Mouse (Mus musculus) neural tube, embryonic 11.5 days (tissue): Measurements from ENCODE around the gene Entpd7. TPM values are rescaled to one million over a fixed set of nuclear protein-coding genes. Genes with fewer than 3 reads are reported as not detected.

Experiments
- ATAC-seq: fragments of 200-750 bp; cut with Nextera tagmentation; 2 replicates; pipeline ENCODE4 v1.8.0; 2017; ENCODE audit warnings: moderate number of reproducible peaks, mild to moderate bottlenecking, moderate TSS enrichment, moderate library complexity; ENCODE audit not compliant: insufficient read depth, low FRiP score, low TSS enrichment
- DNase-seq: peaks from one replicate; pipeline ENCODE4 v3.0.0-alpha.2; 2015; ENCODE audit warnings: low spot score
- H3K27ac ChIP-seq: fragments of 300-500 bp; sonication (generic); 2 replicates; pipeline ENCODE4 v1.5.1; 2014; ENCODE audit warnings: low read depth, mild to moderate bottlenecking, low read length
- H3K27me3 ChIP-seq: fragments of 300-500 bp; sonication (generic); 2 replicates; pipeline ENCODE4 v1.6.1; 2014; ENCODE audit warnings: mild to moderate bottlenecking, low read length, mixed read lengths; ENCODE audit not compliant: control insufficient read depth, insufficient read depth
- H3K36me3 ChIP-seq: fragments of 300-500 bp; sonication (generic); 2 replicates; pipeline ENCODE4 v1.6.1; 2014; ENCODE audit warnings: mild to moderate bottlenecking, low read length, moderate library complexity, mixed read lengths; ENCODE audit not compliant: control insufficient read depth, insufficient read depth
- H3K4me1 ChIP-seq: fragments of 300-500 bp; sonication (generic); 2 replicates; pipeline ENCODE4 v1.6.1; 2014; ENCODE audit warnings: low read length, mixed read lengths; ENCODE audit not compliant: control insufficient read depth, insufficient read depth
- H3K4me2 ChIP-seq: fragments of 300-500 bp; sonication (generic); 2 replicates; pipeline ENCODE4 v1.6.1; 2014; ENCODE audit warnings: low read depth, mild to moderate bottlenecking, moderate library complexity
- H3K4me3 ChIP-seq: fragments of 300-500 bp; sonication (generic); 2 replicates; pipeline ENCODE4 v1.5.1; 2014; ENCODE audit warnings: low read depth, low read length
- H3K9ac ChIP-seq: fragments of 300-500 bp; sonication (generic); 2 replicates; pipeline ENCODE4 v1.6.1; 2014; ENCODE audit warnings: mild to moderate bottlenecking, low read length
- H3K9me3 ChIP-seq: fragments of 300-500 bp; sonication (generic); 2 replicates; pipeline ENCODE4 v1.6.1; 2016; ENCODE audit warnings: low read length; ENCODE audit not compliant: control insufficient read depth
- WGBS: fragments of 180-500 bp; shearing (Covaris S2); extraction: QIAGEN DNeasy Blood & Tissue Kit; methylation state at CpG from one replicate; pipeline ENCODE4 v1.1.7; 2014; 5-methylcytosine and 5-hydroxymethylcytosine counted together
- polyA plus RNA-seq: library from polyadenylated mRNA; unstranded; fragments of >200 nt; fragmentation: Nextera tagmentation; extraction: Ambion mirVana; gene quantifications from 2 replicates; pipeline ENCODE4 v1.2.1, GENCODE M21; 2014

Gene Entpd7
- polyA plus RNA-seq, 1 experiment from 2014 or later: 14.3 TPM

- Histone ChIP-seq H3K4me2 (no peak overlapping the region), H3K9me3 (no peaks in the 10 kb centered on the region), H3K27me3 (no peaks in the 10 kb centered on the region), H3K4me1 (no peaks in the 10 kb centered on the region), H3K4me3 (no peak overlapping the region), H3K9ac (no peak overlapping the region), H3K27ac (no peak overlapping the region), H3K36me3 (peaks cover 4% of the 10 kb centered on the region; the same call in 1 of the 2 replicates)
- WGBS: 90% methylated on average over 17 of the region's 17 CpGs
- ATAC-seq (no peak), DNase-seq (no peak)
Measured at GRCm38 (mm10) chr19:43704787-43705497, 15.5 kb downstream of the Entpd7 start.

DNA sequence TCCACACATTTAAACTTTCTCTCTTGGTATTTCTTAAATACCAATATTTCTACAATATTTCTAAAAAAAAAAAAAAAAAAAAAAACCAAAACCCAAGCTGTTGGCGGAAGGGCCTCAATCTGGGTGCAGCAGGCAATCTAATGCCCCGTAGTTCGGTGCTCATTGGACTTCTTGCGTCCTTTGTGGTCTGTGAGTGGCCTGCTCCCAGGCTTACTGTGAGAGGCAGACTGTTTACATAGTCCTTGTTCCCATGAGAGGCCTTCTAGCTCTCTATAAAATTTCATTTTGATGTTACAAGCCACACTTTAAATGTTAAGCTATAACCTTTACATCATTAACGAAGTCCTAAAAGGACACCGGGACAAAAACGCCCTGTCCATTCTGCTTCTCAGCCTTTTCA is 18.7 kb downstream of the Entpd7 start:
- Histone ChIP-seq H3K27me3 (no peaks in the 10 kb centered on the region), H3K36me3 (peaks cover 2% of the 10 kb centered on the region; the same call in 1 of the 2 replicates), H3K4me2 (no peak overlapping the region), H3K4me3 (no peak overlapping the region), H3K27ac (no peak overlapping the region), H3K9ac (no peak overlapping the region), H3K9me3 (no peaks in the 10 kb centered on the region), H3K4me1 (no peaks in the 10 kb centered on the region)
- DNase-seq (no peak), ATAC-seq (no peak)
- 96% methylated on average over 7 of the region's 7 CpGs for WGBS

DNA sequence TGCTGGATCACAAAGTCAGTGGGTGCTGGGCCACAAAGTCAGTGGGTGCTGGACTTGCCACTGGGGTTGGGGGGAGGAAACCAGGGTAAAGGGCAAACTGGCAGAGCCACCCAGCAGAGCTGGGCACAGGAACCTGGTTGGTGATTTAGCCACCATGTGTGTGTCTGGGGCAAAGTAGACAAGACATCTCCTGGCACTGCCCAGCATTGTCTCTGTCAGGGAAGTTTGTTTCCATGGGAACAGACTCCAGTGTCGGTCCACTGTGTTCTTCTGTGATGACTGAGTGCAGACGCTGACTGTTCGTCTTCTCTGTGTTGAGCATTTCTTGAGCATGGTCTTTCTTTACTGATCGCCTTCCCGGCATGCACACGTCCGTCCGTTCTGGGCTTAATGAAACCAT is 19.8 kb downstream of the Entpd7 start:
- H3K9ac ChIP-seq: no peak overlapping the region
- DNase-seq (no peak), ATAC-seq (no peak)
- no peak overlapping the region for H3K27ac ChIP-seq
- peaks cover 2% of the 10 kb centered on the region; the same call in 1 of the 2 replicates for H3K36me3 ChIP-seq
- H3K4me2 ChIP-seq: no peak overlapping the region
- H3K27me3 ChIP-seq: no peaks in the 10 kb centered on the region
- no peaks in the 10 kb centered on the region for H3K9me3 ChIP-seq
- no peaks in the 10 kb centered on the region for H3K4me1 ChIP-seq
- WGBS: 78% methylated on average over 8 of the region's 8 CpGs
- H3K4me3 ChIP-seq: no peak overlapping the region

DNA sequence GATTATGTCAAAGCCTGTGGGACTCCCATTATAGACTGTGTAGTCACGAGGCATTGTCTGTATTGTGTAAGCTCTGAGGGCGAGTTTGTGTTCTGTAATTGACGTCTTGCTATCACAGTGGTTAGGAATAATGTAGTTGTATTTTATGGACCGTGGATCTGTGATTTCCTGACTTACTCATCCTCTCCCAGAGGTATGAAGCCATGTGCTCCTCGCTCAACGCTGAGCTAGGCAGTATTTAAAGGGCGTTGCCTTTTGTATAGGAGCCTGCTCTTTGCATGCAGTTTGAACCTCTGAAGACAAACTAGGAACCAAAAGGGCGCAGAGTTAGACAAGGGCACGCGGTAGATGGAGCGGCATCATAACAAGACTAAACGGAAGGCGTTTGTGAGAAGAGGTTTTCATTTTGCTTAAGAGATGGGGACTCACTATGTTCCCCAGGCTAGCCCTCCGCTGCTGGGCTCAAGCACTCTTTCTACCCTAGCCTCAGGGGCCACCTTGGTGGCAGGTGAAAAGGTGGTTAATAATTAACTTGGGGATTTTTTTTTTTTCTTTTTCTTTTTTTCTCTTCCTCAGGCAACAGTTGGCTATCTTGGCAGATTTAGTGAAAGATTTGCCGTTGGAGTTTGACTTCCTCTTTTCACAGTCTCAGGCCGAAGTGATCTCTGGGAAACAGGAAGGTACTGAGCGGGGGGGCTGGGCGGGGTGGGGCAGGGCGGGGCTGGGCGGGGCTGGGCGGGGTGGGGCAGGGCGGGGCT is 21.9 kb downstream of the Entpd7 start:
- Histone ChIP-seq H3K4me2 (no peak overlapping the region), H3K4me3 (no peak overlapping the region), H3K36me3 (0 out of 2 replicates have a peak, but pooled peaks cover 2% of the 10 kb centered on the region), H3K27ac (no peak overlapping the region), H3K9me3 (no peaks in the 10 kb centered on the region), H3K27me3 (no peaks in the 10 kb centered on the region), H3K4me1 (no peaks in the 10 kb centered on the region), H3K9ac (no peak overlapping the region)
- DNase-seq (no peak), ATAC-seq (no peak)
- WGBS: 55% methylated on average over 22 of the region's 22 CpGs

DNA sequence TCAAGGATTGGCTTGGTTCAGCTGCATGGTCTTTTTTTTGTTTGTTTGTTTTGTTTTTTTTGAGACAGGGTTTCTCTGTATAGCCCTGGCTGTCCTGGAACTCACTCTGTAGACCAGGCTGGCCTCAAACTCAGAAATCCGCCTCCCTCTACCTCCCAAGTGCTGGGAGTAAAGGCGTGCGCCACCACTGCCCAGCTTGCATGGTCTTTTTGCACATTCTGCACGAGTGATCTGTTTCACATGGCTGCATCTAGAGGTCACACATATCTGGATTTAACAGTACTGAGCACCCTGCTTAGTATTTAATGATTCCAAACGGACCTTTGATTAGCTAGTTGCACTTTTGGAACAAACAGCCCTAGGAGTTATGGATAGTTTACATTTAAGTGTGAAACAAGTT is 22.5 kb downstream of the Entpd7 start:
- no peak overlapping the region for H3K9ac ChIP-seq
- no peak overlapping the region for H3K4me3 ChIP-seq
- no peaks in the 10 kb centered on the region for H3K27me3 ChIP-seq
- H3K9me3 ChIP-seq: no peaks in the 10 kb centered on the region
- ATAC-seq (no peak), DNase-seq (no peak)
- H3K27ac ChIP-seq: no peak overlapping the region
- H3K36me3 ChIP-seq: 0 out of 2 replicates have a peak, but pooled peaks cover 2% of the 10 kb centered on the region
- no peak overlapping the region for H3K4me2 ChIP-seq
- H3K4me1 ChIP-seq: no peaks in the 10 kb centered on the region
- 71% methylated on average over 5 of the region's 5 CpGs for WGBS

DNA sequence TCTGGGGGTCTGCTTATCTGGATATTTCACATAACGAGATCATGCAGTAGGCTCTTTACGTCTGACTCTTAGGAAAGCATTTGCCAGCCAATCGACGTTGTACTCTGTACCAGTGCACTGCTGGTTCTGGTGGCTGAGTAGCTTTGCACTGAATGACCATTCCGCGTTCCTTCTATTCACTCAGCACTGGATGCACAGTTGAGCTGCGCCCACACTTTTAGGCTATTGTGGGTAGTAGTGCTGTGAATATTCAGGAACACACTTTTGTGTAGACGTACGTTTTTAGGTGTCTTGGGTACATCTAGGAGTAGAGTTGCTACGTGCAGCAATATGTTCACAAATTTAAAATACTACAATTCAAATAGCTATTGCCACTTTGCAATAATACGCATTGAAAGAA is 30.6 kb downstream of the Entpd7 start:
- Histone ChIP-seq H3K4me2 (no peak overlapping the region), H3K27me3 (no peaks in the 10 kb centered on the region), H3K9me3 (no peaks in the 10 kb centered on the region), H3K9ac (no peak overlapping the region), H3K4me1 (no peaks in the 10 kb centered on the region), H3K36me3 (peaks cover 2% of the 10 kb centered on the region; the same call in 1 of the 2 replicates), H3K4me3 (no peak overlapping the region), H3K27ac (no peak overlapping the region)
- 92% methylated on average over 11 of the region's 11 CpGs for WGBS
- DNase-seq (no peak), ATAC-seq (no peak)

DNA sequence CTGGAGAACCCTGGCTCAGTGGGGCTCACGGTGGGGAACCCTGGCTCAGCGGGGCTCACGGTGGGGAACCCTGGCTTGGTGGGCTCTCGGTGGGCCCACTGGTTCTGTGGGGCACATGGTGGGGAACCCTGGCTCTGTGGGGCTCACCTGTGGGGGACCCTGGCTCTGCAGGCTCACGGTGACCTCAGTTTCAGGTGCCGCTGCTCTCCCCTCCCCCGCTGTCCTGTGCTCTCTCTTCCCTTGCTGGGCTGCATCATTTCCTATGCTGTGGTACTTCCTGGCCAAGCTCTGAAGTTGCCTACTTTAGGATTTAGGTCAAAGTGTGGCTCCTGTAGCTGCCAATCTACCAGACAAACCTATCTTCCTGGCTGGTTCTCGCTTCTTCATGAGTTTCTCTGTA is 33.4 kb downstream of the Entpd7 start:
- WGBS: 85% methylated on average over 8 of the region's 8 CpGs
- no peak overlapping the region for H3K4me3 ChIP-seq
- ATAC-seq: no peak

DNA sequence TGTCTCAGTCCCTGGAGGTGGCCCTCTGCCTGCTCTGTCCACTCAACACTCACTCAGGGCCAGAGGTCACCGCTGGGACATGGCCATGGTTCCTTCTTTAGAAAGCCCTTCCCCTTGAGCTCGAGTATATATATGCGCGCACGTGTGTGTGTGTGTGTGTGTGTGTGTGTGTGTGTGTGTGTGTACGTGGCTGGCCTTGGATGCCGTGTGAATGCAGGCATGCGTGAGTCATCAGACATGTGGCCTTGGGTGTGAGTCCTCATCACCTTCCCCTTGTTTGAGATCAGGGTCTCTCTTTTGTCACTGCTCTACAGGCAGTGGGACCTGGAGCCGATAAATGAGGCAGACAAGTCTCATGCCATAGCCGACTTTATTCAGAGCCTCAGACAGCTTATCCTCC is 34.0 kb downstream of the Entpd7 start:
- Histone ChIP-seq H3K4me3 (no peak overlapping the region), H3K27ac (no peak overlapping the region), H3K9me3 (no peaks in the 10 kb centered on the region), H3K9ac (no peak overlapping the region), H3K36me3 (peaks cover 6% of the 10 kb centered on the region; the same call in 1 of the 2 replicates), H3K27me3 (no peaks in the 10 kb centered on the region), H3K4me1 (no peaks in the 10 kb centered on the region), H3K4me2 (no peak overlapping the region)
- WGBS: 91% methylated on average over 10 of the region's 10 CpGs
- DNase-seq: no peak
- ATAC-seq: no peak

More for the DNA sequence above, 33.4 kb downstream of the Entpd7 start:
- Histone ChIP-seq H3K4me1 (no peaks in the 10 kb centered on the region), H3K27me3 (no peaks in the 10 kb centered on the region), H3K36me3 (peaks cover 6% of the 10 kb centered on the region; the same call in 1 of the 2 replicates), H3K9ac (no peak overlapping the region), H3K4me2 (no peak overlapping the region), H3K9me3 (no peaks in the 10 kb centered on the region), H3K27ac (no peak overlapping the region)
- DNase-seq: no peak
